Mouse (Mus musculus): ENCODE measurements around the gene Folr1. TPM values are rescaled to one million over a fixed set of nuclear protein-coding genes. Genes with fewer than 3 reads are reported as not detected.

The Folr1 gene
- polyA plus RNA-seq, 1 experiment = 8.0 TPM

- no peaks in the 10 kb centered on the region for H3K27me3 ChIP-seq (ENCODE audit: control insufficient read depth, insufficient read depth, low read length)
- WGBS = 97% methylated on average over 4 of the region's 4 CpGs
- DNase-seq = no peak
- H3K4me3 ChIP-seq (replicated peaks; ENCODE audit: insufficient read depth, low read depth, low read length) = no peak overlapping the region
- H3K27ac ChIP-seq (ENCODE audit: insufficient read depth, low read length) = no peak overlapping the region
- H3K4me1 ChIP-seq (ENCODE audit: control insufficient read depth, insufficient read depth, low read length) = no peaks in the 10 kb centered on the region
- no peak for TF ChIP-seq POLR2A (IDR thresholded peaks at IDR 0.05; ENCODE audit: borderline replicate concordance, insufficient read depth, low read length)
- TF ChIP-seq CTCF (IDR thresholded peaks at IDR 0.05; ENCODE audit: borderline replicate concordance, insufficient read depth, low read depth, low read length) = no peak
These were observed 3.1 kb downstream of the Folr1 start for GRCm38 (mm10) chr7:101867482-101867881.

- no peak overlapping the region for H3K27ac ChIP-seq (ENCODE audit: insufficient read depth, low read length)
- no peaks in the 10 kb centered on the region for H3K27me3 ChIP-seq (ENCODE audit: control insufficient read depth, insufficient read depth, low read length)
- H3K4me3 ChIP-seq (replicated peaks; ENCODE audit: insufficient read depth, low read depth, low read length) = no peak overlapping the region
- TF ChIP-seq CTCF (IDR thresholded peaks at IDR 0.05; ENCODE audit: borderline replicate concordance, insufficient read depth, low read depth, low read length) (no peak), POLR2A (IDR thresholded peaks at IDR 0.05; ENCODE audit: borderline replicate concordance, insufficient read depth, low read length) (no peak)
- 81% methylated on average over 11 of the region's 11 CpGs for WGBS
- no peak for DNase-seq
- H3K4me1 ChIP-seq (ENCODE audit: control insufficient read depth, insufficient read depth, low read length) = no peaks in the 10 kb centered on the region
These were observed 3.9 kb downstream of the Folr1 start for GRCm38 (mm10) chr7:101866491-101867265.

GRCm38 (mm10) chr7:101863415-101863814 lies 7.2 kb downstream of the Folr1 start, which contains the start of gene Anapc15:
Gene Anapc15 (plus strand): TSS chr7:101863715.
- no peaks in the 10 kb centered on the region for H3K27me3 ChIP-seq (ENCODE audit: control insufficient read depth, insufficient read depth, low read length)
- H3K27ac ChIP-seq (ENCODE audit: insufficient read depth, low read length) = no peak within 1 kb of the TSS
- WGBS = 75% methylated on average over 3 of the region's 3 CpGs
- DNase-seq = no peak
- TF ChIP-seq POLR2A (IDR thresholded peaks at IDR 0.05; ENCODE audit: borderline replicate concordance, insufficient read depth, low read length) (no peak), CTCF (IDR thresholded peaks at IDR 0.05; ENCODE audit: borderline replicate concordance, insufficient read depth, low read depth, low read length) (no peak)
- H3K4me3 ChIP-seq (replicated peaks; ENCODE audit: insufficient read depth, low read depth, low read length) = no peak within 1 kb of the TSS
- no peaks in the 10 kb centered on the region for H3K4me1 ChIP-seq (ENCODE audit: control insufficient read depth, insufficient read depth, low read length)

- WGBS = 71% methylated on average over 3 of the region's 3 CpGs
- DNase-seq = no peak
These were observed 8.3 kb downstream of the Folr1 start for GRCm38 (mm10) chr7:101862291-101862690.

GRCm38 (mm10) chr7:101860978-101861377 lies 9.6 kb downstream of the Folr1 start:
- DNase-seq = no peak
- no peak overlapping the region for H3K4me3 ChIP-seq (replicated peaks; ENCODE audit: insufficient read depth, low read depth, low read length)
- no peak for TF ChIP-seq POLR2A (IDR thresholded peaks at IDR 0.05; ENCODE audit: borderline replicate concordance, insufficient read depth, low read length)
- no peak for TF ChIP-seq CTCF (IDR thresholded peaks at IDR 0.05; ENCODE audit: borderline replicate concordance, insufficient read depth, low read depth, low read length)
- no peaks in the 10 kb centered on the region for H3K27me3 ChIP-seq (ENCODE audit: control insufficient read depth, insufficient read depth, low read length)
- no peaks in the 10 kb centered on the region for H3K4me1 ChIP-seq (ENCODE audit: control insufficient read depth, insufficient read depth, low read length)
- no peak overlapping the region for H3K27ac ChIP-seq (ENCODE audit: insufficient read depth, low read length)

More at GRCm38 (mm10) chr7:101862291-101862690, 8.3 kb downstream of the Folr1 start:
- Histone ChIP-seq H3K27ac (ENCODE audit: insufficient read depth, low read length) (no peak overlapping the region), H3K4me3 (replicated peaks; ENCODE audit: insufficient read depth, low read depth, low read length) (no peak overlapping the region), H3K4me1 (ENCODE audit: control insufficient read depth, insufficient read depth, low read length) (no peaks in the 10 kb centered on the region), H3K27me3 (ENCODE audit: control insufficient read depth, insufficient read depth, low read length) (no peaks in the 10 kb centered on the region)
- no peak for TF ChIP-seq CTCF (IDR thresholded peaks at IDR 0.05; ENCODE audit: borderline replicate concordance, insufficient read depth, low read depth, low read length)
- no peak for TF ChIP-seq POLR2A (IDR thresholded peaks at IDR 0.05; ENCODE audit: borderline replicate concordance, insufficient read depth, low read length)

- Histone ChIP-seq H3K4me1 (ENCODE audit: control insufficient read depth, insufficient read depth, low read length) (no peaks in the 10 kb centered on the region), H3K27me3 (ENCODE audit: control insufficient read depth, insufficient read depth, low read length) (no peaks in the 10 kb centered on the region), H3K27ac (ENCODE audit: insufficient read depth, low read length) (no peak overlapping the region), H3K4me3 (replicated peaks; ENCODE audit: insufficient read depth, low read depth, low read length) (no peak overlapping the region)
- 80% methylated on average over 9 of the region's 9 CpGs for WGBS
- TF ChIP-seq CTCF (IDR thresholded peaks at IDR 0.05; ENCODE audit: borderline replicate concordance, insufficient read depth, low read depth, low read length) (no peak), POLR2A (IDR thresholded peaks at IDR 0.05; ENCODE audit: borderline replicate concordance, insufficient read depth, low read length) (no peak)
- no peak for DNase-seq
These were observed 12.2 kb downstream of the Folr1 start for GRCm38 (mm10) chr7:101858362-101858761.

GRCm38 (mm10) chr7:101857094-101857493 lies 13.5 kb downstream of the Folr1 start, which contains the start of gene Folr2:
Gene Folr2 (minus strand): TSS chr7:101857194.
- TF ChIP-seq CTCF (IDR thresholded peaks at IDR 0.05; ENCODE audit: borderline replicate concordance, insufficient read depth, low read depth, low read length) (no peak), POLR2A (IDR thresholded peaks at IDR 0.05; ENCODE audit: borderline replicate concordance, insufficient read depth, low read length) (no peak)
- Histone ChIP-seq H3K4me1 (ENCODE audit: control insufficient read depth, insufficient read depth, low read length) (no peaks in the 10 kb centered on the region), H3K27me3 (ENCODE audit: control insufficient read depth, insufficient read depth, low read length) (no peaks in the 10 kb centered on the region), H3K4me3 (replicated peaks; ENCODE audit: insufficient read depth, low read depth, low read length) (no peak within 1 kb of the TSS), H3K27ac (ENCODE audit: insufficient read depth, low read length) (no peak within 1 kb of the TSS)
- 95% methylated on average over 4 of the region's 4 CpGs for WGBS
- no peak for DNase-seq

GRCm38 (mm10) chr7:101853816-101854215 lies 16.8 kb downstream of the Folr1 start:
- no peaks in the 10 kb centered on the region for H3K4me1 ChIP-seq (ENCODE audit: control insufficient read depth, insufficient read depth, low read length)
- H3K27me3 ChIP-seq (ENCODE audit: control insufficient read depth, insufficient read depth, low read length) = no peaks in the 10 kb centered on the region
- no peak overlapping the region for H3K27ac ChIP-seq (ENCODE audit: insufficient read depth, low read length)
- no peak for DNase-seq
- H3K4me3 ChIP-seq (replicated peaks; ENCODE audit: insufficient read depth, low read depth, low read length) = no peak overlapping the region
- WGBS = 87% methylated on average over 2 of the region's 2 CpGs
- TF ChIP-seq POLR2A (IDR thresholded peaks at IDR 0.05; ENCODE audit: borderline replicate concordance, insufficient read depth, low read length) (no peak), CTCF (IDR thresholded peaks at IDR 0.05; ENCODE audit: borderline replicate concordance, insufficient read depth, low read depth, low read length) (no peak)

Data from cerebellum, adult 2 months (tissue).